ENCODE assay signal across 11 mouse cellular contexts in genomic region chr2:106691753-106692363, GRCm38 (mm10). TPM values are rescaled to one million over a fixed set of nuclear protein-coding genes. Genes with fewer than 3 reads are reported as not detected.
DNase-seq lines count a peak whose midpoint lies in the region; ATAC-seq and TF ChIP-seq lines count a peak whose summit lies in the region.
"Had no signal": no experiment of that assay in that cellular context is flagged by ENCODE, and none has a peak within 500 bp of the region (broad histone marks: within the 10 kb centered on the region; RNA-seq: fewer than 3 reads in every experiment).

No protein-coding gene starts in this region.

- H3K4me3 ChIP-seq in heart, embryonic 12.5 days, result peak overlapping the region; percentile 94; the same call in 1 of the 2 replicates
- H3K4me3 ChIP-seq in neural tube, embryonic 12.5 days, result no peak overlapping the region
- peak overlapping the region; percentile 91 for H3K4me3 ChIP-seq in limb, embryonic 10.5 days
- no peak overlapping the region for H3K4me3 ChIP-seq in neural tube, embryonic 14.5 days (ENCODE audit: low read depth, low read length)
- no peak overlapping the region for H3K4me3 ChIP-seq in thymus, adult 2 months (ENCODE audit: control insufficient read depth, insufficient read depth, low read length)

- H3K36me3 ChIP-seq in heart, embryonic 12.5 days, result no peaks in the 10 kb centered on the region
- no peaks in the 10 kb centered on the region for H3K36me3 ChIP-seq in neural tube, embryonic 12.5 days
- H3K36me3 ChIP-seq in limb, embryonic 10.5 days, result no peaks in the 10 kb centered on the region
- no peaks in the 10 kb centered on the region for H3K36me3 ChIP-seq in neural tube, embryonic 14.5 days (ENCODE audit: control insufficient read depth, insufficient read depth, low read length)
- H3K36me3 ChIP-seq in thymus, adult 2 months (ENCODE audit: control insufficient read depth, insufficient read depth, low read length), result no peaks in the 10 kb centered on the region

- H3K9me3 ChIP-seq in heart, embryonic 12.5 days (replicated peaks), result no peaks in the 10 kb centered on the region
- H3K9me3 ChIP-seq in neural tube, embryonic 12.5 days, result no peaks in the 10 kb centered on the region
- no peaks in the 10 kb centered on the region for H3K9me3 ChIP-seq in limb, embryonic 10.5 days (replicated peaks)
- no peaks in the 10 kb centered on the region for H3K9me3 ChIP-seq in neural tube, embryonic 14.5 days (ENCODE audit: control insufficient read depth, low read length)

- H3K4me1 ChIP-seq in heart, embryonic 12.5 days (replicated peaks), result peaks cover 11% of the 10 kb centered on the region; the same call in 1 of the 2 replicates
- peaks cover 13% of the 10 kb centered on the region for H3K4me1 ChIP-seq in neural tube, embryonic 12.5 days
- peaks cover 42% of the 10 kb centered on the region for H3K4me1 ChIP-seq in limb, embryonic 10.5 days
- peaks cover 3% of the 10 kb centered on the region; the same call in 1 of the 2 replicates for H3K4me1 ChIP-seq in neural tube, embryonic 14.5 days (ENCODE audit: control insufficient read depth, insufficient read depth, low read length)
- H3K4me1 ChIP-seq in thymus, adult 2 months (replicated peaks; ENCODE audit: control insufficient read depth, insufficient read depth, low read length), result no peaks in the 10 kb centered on the region

- H3K27me3 ChIP-seq in heart, embryonic 12.5 days (replicated peaks), result no peaks in the 10 kb centered on the region
- H3K27me3 ChIP-seq in neural tube, embryonic 12.5 days (replicated peaks), result no peaks in the 10 kb centered on the region
- H3K27me3 ChIP-seq in limb, embryonic 10.5 days (ENCODE audit: low read depth, poor library complexity, severe bottlenecking), result no peaks in the 10 kb centered on the region
- no peaks in the 10 kb centered on the region for H3K27me3 ChIP-seq in neural tube, embryonic 14.5 days (ENCODE audit: control insufficient read depth, insufficient read depth, low read length)
- H3K27me3 ChIP-seq in thymus, adult 2 months (ENCODE audit: control insufficient read depth, insufficient read depth, low read length), result peaks cover 9% of the 10 kb centered on the region; the same call in 1 of the 2 replicates

- no peak for ATAC-seq in heart, embryonic 12.5 days (ENCODE audit: insufficient number of reproducible peaks, low FRiP score)
- ATAC-seq in neural tube, embryonic 12.5 days (ENCODE audit: low FRiP score, low read depth), result no peak
- ATAC-seq in neural tube, embryonic 14.5 days (ENCODE audit: low read depth), result no peak

- no peak for TF ChIP-seq POLR2A in thymus, adult 2 months (IDR thresholded peaks at IDR 0.05; ENCODE audit: control insufficient read depth, extremely low read depth, insufficient read depth, low read length, poor library complexity)

- H3K9ac ChIP-seq in heart, embryonic 12.5 days, result peak overlapping the region; percentile 57; the same call in 1 of the 2 replicates
- H3K9ac ChIP-seq in neural tube, embryonic 12.5 days, result no peak overlapping the region
- H3K9ac ChIP-seq in neural tube, embryonic 14.5 days (replicated peaks; ENCODE audit: low read depth, low read length), result no peak overlapping the region; the same call in 1 of the 2 replicates

- WGBS in heart, embryonic 12.5 days, result 9% methylated on average over 6 of the region's 6 CpGs
- WGBS in neural tube, embryonic 12.5 days, result 7% methylated on average over 6 of the region's 6 CpGs
- 6% methylated on average over 6 of the region's 6 CpGs for WGBS in limb, embryonic 10.5 days
- 9% methylated on average over 6 of the region's 6 CpGs for WGBS in neural tube, embryonic 14.5 days
- 37% methylated on average over 6 of the region's 6 CpGs for WGBS in thymus, adult 2 months

- TF ChIP-seq CTCF in thymus, adult 2 months (IDR thresholded peaks at IDR 0.05; ENCODE audit: borderline replicate concordance, control insufficient read depth, extremely low read depth, insufficient read depth, low read length, poor library complexity), result no peak

- peak overlapping the region; percentile 89 for H3K4me2 ChIP-seq in heart, embryonic 12.5 days
- H3K4me2 ChIP-seq in neural tube, embryonic 12.5 days (replicated peaks), result peak overlapping the region; percentile 90; the same call in 1 of the 2 replicates
- peak overlapping the region; percentile 88; the same call in 1 of the 2 replicates for H3K4me2 ChIP-seq in neural tube, embryonic 14.5 days (ENCODE audit: low read depth, low read length)

- DNase-seq in heart, adult 11 months, result no peak
- DNase-seq in neural tube, embryonic 10.5 days (ENCODE audit: extremely low spot score, low spot score), result no peak
- DNase-seq in limb, embryonic 10.5 days (ENCODE audit: low spot score), result no peak
- no peak for DNase-seq in adrenal gland, postnatal 25 days
- DNase-seq in thymus, adult 2 months, result no peak
- DNase-seq: gastrocnemius, postnatal 14 days; kidney, adult 18-20 months; thymus, postnatal 25 days had no signal

- H3K27ac ChIP-seq in heart, embryonic 12.5 days (ENCODE audit: poor library complexity, severe bottlenecking), result no peak overlapping the region; the same call in 1 of the 2 replicates
- H3K27ac ChIP-seq in neural tube, embryonic 12.5 days, result no peak overlapping the region
- no peak overlapping the region for H3K27ac ChIP-seq in limb, embryonic 10.5 days
- H3K27ac ChIP-seq in neural tube, embryonic 14.5 days (ENCODE audit: low read depth, low read length), result no peak overlapping the region
- H3K27ac ChIP-seq in thymus, adult 2 months (ENCODE audit: control insufficient read depth, insufficient read depth, low read length), result no peak overlapping the region

RNA-seq across cellular contexts. Expression of gene Mpped2, which starts 1.2 kb away (rescaled TPM):
- 114 and 117 TPM in 2 replicates for polyA plus RNA-seq in heart, embryonic 12.5 days (2016; fragmentation: Nextera tagmentation; extraction: Ambion mirVana)
- polyA plus RNA-seq in neural tube, embryonic 12.5 days (2016; fragmentation: Nextera tagmentation; extraction: Ambion mirVana), result 144 and 147 TPM in 2 replicates
- 64.3 and 106 TPM in 2 replicates for polyA plus RNA-seq in limb, embryonic 10.5 days (2016; fragmentation: Nextera tagmentation; extraction: Ambion mirVana)
- 239 and 242 TPM in 2 replicates for polyA plus RNA-seq in neural tube, embryonic 14.5 days (2014; fragmentation: Nextera tagmentation; extraction: Ambion mirVana)
- total RNA-seq in adrenal gland, postnatal 25 days (2021), result 39.5 and 47.2 TPM in 2 replicates
- polyA plus RNA-seq in thymus, adult 2 months (2012; rRNA removed), result 0.70 and 1.1 TPM in 2 replicates

Comparison
In these comparisons a context has a peak if more than half of its experiments do, and no peak if none do; other contexts are left out.
1. H3K4me3 ChIP-seq: peak in heart, embryonic 12.5 days (single experiment) and limb, embryonic 10.5 days (single experiment); none in neural tube, embryonic 12.5 days (single experiment), neural tube, embryonic 14.5 days (single experiment) and thymus, adult 2 months (single experiment).
2. RNA of gene Mpped2, which starts 1.2 kb away (polyA plus RNA-seq): 239 to 242 TPM in neural tube, embryonic 14.5 days, 144 to 147 TPM in neural tube, embryonic 12.5 days, 114 to 117 TPM in heart, embryonic 12.5 days and 64.3 to 106 TPM in limb, embryonic 10.5 days; 0.70 to 1.1 TPM in thymus, adult 2 months; every median in the first group is over 10 times any median in the second.
3. Peak in every context shown above with its lines, with median percentiles within 50 percentile points of each other: H3K4me2 ChIP-seq.